In genomic region chr17:68235380-68235779, GRCm38 (mm10) we compare ENCODE assay signal across 24 mouse cellular contexts. TPM values are rescaled to one million over a fixed set of nuclear protein-coding genes. Genes with fewer than 3 reads are reported as not detected.
DNase-seq lines count a peak whose midpoint lies in the region; ATAC-seq lines count a peak whose summit lies in the region.
"Had no signal": no experiment of that assay in that cellular context is flagged by ENCODE, and none has a peak within 500 bp of the region (broad histone marks: within the 10 kb centered on the region; RNA-seq: fewer than 3 reads in every experiment).

No protein-coding gene starts in this region.

- H3K27ac ChIP-seq in forebrain, embryonic 13.5 days = no peak overlapping the region
- no peak overlapping the region for H3K27ac ChIP-seq in forebrain, embryonic 11.5 days (ENCODE audit: low read depth, low read length)
- H3K27ac ChIP-seq: embryonic facial prominence, embryonic 13.5 days; hindbrain, embryonic 14.5 days; intestine, embryonic 15.5 days; limb, embryonic 13.5 days; liver, embryonic 13.5 days; lung, embryonic 15.5 days; neural tube, embryonic 12.5 days had no signal

- H3K4me3 ChIP-seq in forebrain, embryonic 13.5 days = no peak overlapping the region
- no peak overlapping the region for H3K4me3 ChIP-seq in forebrain, embryonic 11.5 days (ENCODE audit: low read depth, low read length)
- H3K4me3 ChIP-seq: embryonic facial prominence, embryonic 13.5 days; heart, embryonic 12.5 days; intestine, embryonic 15.5 days; limb, embryonic 13.5 days; liver, embryonic 13.5 days; lung, embryonic 15.5 days; neural tube, embryonic 12.5 days had no signal

- DNase-seq in lung, postnatal 25 days (ENCODE audit: low spot score) = peak; percentile 23
- no peak for DNase-seq in lung, postnatal 10 days
- peak; percentile 6 for DNase-seq in cerebellum, adult 11 months
- DNase-seq in cerebellum, adult 9-11 months = peak; percentile 54
- DNase-seq in retina, postnatal 1 day = peak; percentile 84
- DNase-seq in forebrain, embryonic 11.5 days (ENCODE audit: low spot score) = no peak
- DNase-seq: B cell, adult 2 months; heart, postnatal 14 days; kidney, adult 9 months; kidney, postnatal 36 days; liver, embryonic 13.5 days; right cerebral cortex, postnatal 25 days; thymus, postnatal 4 days had no signal

- H3K36me3 ChIP-seq in forebrain, embryonic 13.5 days (ENCODE audit: poor library complexity, severe bottlenecking) = no peaks in the 10 kb centered on the region
- H3K36me3 ChIP-seq in forebrain, embryonic 11.5 days (ENCODE audit: control insufficient read depth, insufficient read depth, low read length) = no peaks in the 10 kb centered on the region
- H3K36me3 ChIP-seq: embryonic facial prominence, embryonic 13.5 days; heart, embryonic 12.5 days; intestine, embryonic 15.5 days; limb, embryonic 13.5 days; liver, embryonic 13.5 days; lung, embryonic 15.5 days; neural tube, embryonic 12.5 days had no signal

- H3K9ac ChIP-seq in forebrain, embryonic 13.5 days = no peak overlapping the region
- no peak overlapping the region for H3K9ac ChIP-seq in forebrain, embryonic 11.5 days (ENCODE audit: low read length)
- H3K9ac ChIP-seq: embryonic facial prominence, embryonic 13.5 days; heart, embryonic 12.5 days; hindbrain, embryonic 14.5 days; intestine, embryonic 15.5 days; limb, embryonic 13.5 days; liver, embryonic 13.5 days; lung, embryonic 15.5 days; neural tube, embryonic 12.5 days had no signal

- no peaks in the 10 kb centered on the region for H3K27me3 ChIP-seq in forebrain, embryonic 13.5 days
- H3K27me3 ChIP-seq in forebrain, embryonic 11.5 days (ENCODE audit: control insufficient read depth, insufficient read depth, low read length) = no peaks in the 10 kb centered on the region
- H3K27me3 ChIP-seq: embryonic facial prominence, embryonic 13.5 days; heart, embryonic 12.5 days; intestine, embryonic 15.5 days; limb, embryonic 13.5 days; liver, embryonic 13.5 days; lung, embryonic 15.5 days; neural tube, embryonic 12.5 days had no signal

- H3K9me3 ChIP-seq in forebrain, embryonic 13.5 days (replicated peaks) = no peaks in the 10 kb centered on the region
- no peaks in the 10 kb centered on the region for H3K9me3 ChIP-seq in forebrain, embryonic 11.5 days (ENCODE audit: control insufficient read depth, low read length)
- H3K9me3 ChIP-seq: embryonic facial prominence, embryonic 13.5 days; heart, embryonic 12.5 days; intestine, embryonic 15.5 days; limb, embryonic 13.5 days; liver, embryonic 13.5 days; lung, embryonic 15.5 days; neural tube, embryonic 12.5 days had no signal

- WGBS in forebrain, embryonic 13.5 days = 85% methylated on average over 4 of the region's 4 CpGs
- 84% methylated on average over 4 of the region's 4 CpGs for WGBS in forebrain, embryonic 11.5 days

- H3K4me2 ChIP-seq in forebrain, embryonic 13.5 days = no peak overlapping the region
- H3K4me2 ChIP-seq in forebrain, embryonic 11.5 days (ENCODE audit: low read depth, low read length, severe bottlenecking) = no peak overlapping the region
- H3K4me2 ChIP-seq: embryonic facial prominence, embryonic 13.5 days; heart, embryonic 12.5 days; hindbrain, embryonic 14.5 days; intestine, embryonic 15.5 days; limb, embryonic 13.5 days; liver, embryonic 13.5 days; lung, embryonic 15.5 days; neural tube, embryonic 12.5 days had no signal

- ATAC-seq in forebrain, embryonic 13.5 days = no peak
- no peak for ATAC-seq in forebrain, embryonic 11.5 days (replicated peaks; ENCODE audit: low FRiP score)
- ATAC-seq: forebrain, embryonic 16.5 days; intestine, embryonic 15.5 days had no signal

- H3K4me1 ChIP-seq in forebrain, embryonic 13.5 days = no peaks in the 10 kb centered on the region
- H3K4me1 ChIP-seq in forebrain, embryonic 11.5 days (replicated peaks; ENCODE audit: control insufficient read depth, insufficient read depth, low read length) = no peaks in the 10 kb centered on the region
- H3K4me1 ChIP-seq: embryonic facial prominence, embryonic 13.5 days; heart, embryonic 12.5 days; intestine, embryonic 15.5 days; limb, embryonic 13.5 days; liver, embryonic 13.5 days; lung, embryonic 15.5 days; neural tube, embryonic 12.5 days had no signal

RNA-seq across cellular contexts. Expression of gene L3mbtl4, which starts 38.2 kb away (rescaled TPM):
- polyA plus RNA-seq in forebrain, embryonic 13.5 days (2015; fragmentation: Nextera tagmentation; extraction: Ambion mirVana) = 0.74 and 0.93 TPM in 2 replicates
- not detected in 2 replicates for polyA plus RNA-seq in forebrain, embryonic 11.5 days (2014; fragmentation: Nextera tagmentation; extraction: Ambion mirVana)
- polyA plus RNA-seq: liver, embryonic 13.5 days; spleen, adult 2 months; stomach, embryonic 14.5 days had no signal

Comparison
In these comparisons a context has a peak if more than half of its experiments do, and no peak if none do; other contexts are left out.
1. DNase-seq: peak in lung, postnatal 25 days (single experiment), cerebellum, adult 11 months (single experiment), cerebellum, adult 9-11 months (single experiment) and retina, postnatal 1 day (single experiment); none in lung, postnatal 10 days (single experiment) and forebrain, embryonic 11.5 days (single experiment).